Mouse (Mus musculus) hindbrain, embryonic 16.5 days (tissue): ENCODE data around the gene Celf2. TPM values are rescaled to one million over a fixed set of nuclear protein-coding genes. Genes with fewer than 3 reads are reported as not detected.

Experiments used
- ATAC-seq: fragments of 200-750 bp; cut with Nextera tagmentation; 2 replicates; pipeline ENCODE4 v1.8.0; 2017; ENCODE audit warnings: moderate TSS enrichment, moderate library complexity
- H3K27ac ChIP-seq: fragments of 300-500 bp; sonication (generic); 2 replicates; pipeline ENCODE4 v1.5.1; 2014; ENCODE audit warnings: low read depth, mild to moderate bottlenecking, control low read depth, low read length, moderate library complexity
- H3K27me3 ChIP-seq: fragments of 300-500 bp; sonication (generic); replicated peaks from 2 replicates; pipeline ENCODE4 v1.6.1; 2014; ENCODE audit warnings: low read length; ENCODE audit not compliant: control insufficient read depth, insufficient read depth
- H3K36me3 ChIP-seq: fragments of 300-500 bp; sonication (generic); 2 replicates; pipeline ENCODE4 v1.6.1; 2014; ENCODE audit warnings: mild to moderate bottlenecking, low read length, moderate library complexity, mixed read lengths; ENCODE audit not compliant: control insufficient read depth, insufficient read depth
- H3K4me1 ChIP-seq: fragments of 300-500 bp; sonication (generic); 2 replicates; pipeline ENCODE4 v1.6.1; 2014; ENCODE audit warnings: low read depth, low read length; ENCODE audit not compliant: control insufficient read depth, insufficient read depth
- H3K4me2 ChIP-seq: fragments of 300-500 bp; sonication (generic); 2 replicates; pipeline ENCODE4 v1.6.1; 2014; ENCODE audit warnings: mild to moderate bottlenecking, low read length, control low read depth, moderate library complexity
- H3K4me3 ChIP-seq: fragments of 300-500 bp; sonication (generic); 2 replicates; pipeline ENCODE4 v1.5.1; 2014; ENCODE audit warnings: mild to moderate bottlenecking, low read length, control low read depth, moderate library complexity
- H3K9ac ChIP-seq: fragments of 300-500 bp; sonication (generic); 2 replicates; pipeline ENCODE4 v1.6.1; 2014; ENCODE audit warnings: low read depth, mild to moderate bottlenecking, control low read depth, low read length, moderate library complexity
- H3K9me3 ChIP-seq: fragments of 300-500 bp; sonication (generic); 2 replicates; pipeline ENCODE4 v1.6.1; 2014; ENCODE audit warnings: mild to moderate bottlenecking, low read length, moderate library complexity; ENCODE audit not compliant: control insufficient read depth
- WGBS: fragments of 180-500 bp; shearing (Covaris S2); extraction: QIAGEN DNeasy Blood & Tissue Kit; methylation state at CpG from one replicate; pipeline ENCODE4 v1.1.7; 2014; 5-methylcytosine and 5-hydroxymethylcytosine counted together
- polyA plus RNA-seq: library from polyadenylated mRNA; unstranded; fragments of >200 nt; fragmentation: Nextera tagmentation; extraction: Ambion mirVana; gene quantifications from 2 replicates; pipeline ENCODE4 v1.2.1, GENCODE M21; 2015

Celf2 gene
- polyA plus RNA-seq, 1 experiment from 2014 or later, result 130 TPM

DNA sequence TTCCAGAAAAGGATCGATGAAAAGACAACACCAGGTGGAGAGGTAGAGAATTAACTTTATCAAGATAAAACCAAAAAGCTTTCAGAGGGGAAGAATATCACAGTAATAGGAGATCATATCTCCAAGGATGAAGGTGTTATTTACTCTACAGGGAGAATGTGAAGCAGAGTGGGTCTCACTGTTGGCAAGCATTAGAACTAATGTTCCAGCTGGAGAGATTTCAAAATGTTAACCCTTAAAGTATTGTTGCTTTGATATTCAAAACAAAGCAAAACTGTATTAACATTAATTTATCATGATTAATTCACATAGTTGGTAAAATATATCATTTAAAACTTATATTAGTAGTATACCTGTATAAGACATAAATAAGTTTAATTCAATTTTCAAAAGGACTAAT, 700.6 kb downstream of the Celf2 start:
- H3K4me3 ChIP-seq, result no peak overlapping the region
- no peaks in the 10 kb centered on the region for H3K4me1 ChIP-seq
- H3K27me3 ChIP-seq, result no peaks in the 10 kb centered on the region
- H3K9me3 ChIP-seq, result no peaks in the 10 kb centered on the region
- H3K27ac ChIP-seq, result no peak overlapping the region
- no peak overlapping the region for H3K4me2 ChIP-seq
- no peaks in the 10 kb centered on the region for H3K36me3 ChIP-seq
- H3K9ac ChIP-seq, result no peak overlapping the region
- no peak for ATAC-seq
- 77% methylated on average over 1 of the region's 1 CpGs for WGBS

DNA sequence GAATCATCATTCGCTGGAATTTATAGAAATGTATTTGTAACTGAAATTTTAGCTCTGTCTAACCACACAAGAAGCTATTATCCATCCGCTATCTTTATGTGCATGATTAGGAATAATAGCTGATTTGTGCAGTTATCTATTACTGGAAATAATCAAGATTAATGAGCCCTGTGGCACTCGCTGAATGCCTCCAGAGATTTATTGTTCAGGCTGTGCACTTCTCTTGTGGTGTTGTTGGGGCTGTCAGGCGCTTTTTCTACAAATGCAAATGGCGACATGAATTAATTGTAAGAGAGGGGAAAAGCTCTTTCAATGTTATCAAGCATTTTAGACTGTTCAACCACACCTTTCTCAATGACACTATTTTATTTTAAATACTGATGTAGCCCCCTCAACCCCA, 712.6 kb downstream of the Celf2 start:
- H3K36me3 ChIP-seq, result no peaks in the 10 kb centered on the region
- H3K4me2 ChIP-seq, result no peak overlapping the region
- no peaks in the 10 kb centered on the region for H3K27me3 ChIP-seq
- no peak overlapping the region for H3K27ac ChIP-seq
- no peaks in the 10 kb centered on the region for H3K9me3 ChIP-seq
- H3K4me1 ChIP-seq, result peaks cover 16% of the 10 kb centered on the region
- H3K9ac ChIP-seq, result no peak overlapping the region
- 38% methylated on average over 5 of the region's 5 CpGs for WGBS
- no peak for ATAC-seq
- no peak overlapping the region for H3K4me3 ChIP-seq

DNA sequence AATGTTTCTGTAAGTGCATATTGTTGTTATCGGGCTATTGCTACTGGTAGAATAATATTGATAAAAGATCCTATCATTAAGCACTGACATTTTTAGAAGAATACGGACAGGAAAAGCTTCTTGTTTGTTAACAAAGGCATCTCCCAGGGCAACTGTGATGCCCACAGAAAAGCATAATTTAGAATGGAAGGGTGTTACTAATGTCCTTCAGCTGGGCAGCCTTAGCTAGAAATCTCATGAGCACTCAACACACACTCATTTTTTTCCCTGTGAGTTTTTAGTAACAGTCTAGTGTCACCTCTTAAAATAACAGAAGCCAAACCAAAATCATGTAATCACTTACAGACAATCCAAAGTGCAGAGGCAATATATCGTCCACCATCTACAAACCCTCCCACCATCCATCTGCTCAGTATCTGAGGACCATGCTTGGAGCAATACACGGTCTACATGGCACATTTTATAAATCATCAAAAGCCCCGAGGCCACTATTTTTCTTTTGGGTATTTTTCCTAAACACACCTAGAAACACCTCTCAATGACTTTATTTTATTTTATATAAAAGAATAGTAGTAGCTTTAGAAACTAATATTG, 713.3 kb downstream of the Celf2 start:
- no peak overlapping the region for H3K9ac ChIP-seq
- H3K36me3 ChIP-seq, result no peaks in the 10 kb centered on the region
- ATAC-seq, result no peak
- no peak overlapping the region for H3K4me2 ChIP-seq
- H3K27ac ChIP-seq, result no peak overlapping the region
- H3K9me3 ChIP-seq, result no peaks in the 10 kb centered on the region
- H3K4me1 ChIP-seq, result peaks cover 20% of the 10 kb centered on the region
- no peaks in the 10 kb centered on the region for H3K27me3 ChIP-seq
- no peak overlapping the region for H3K4me3 ChIP-seq
- 35% methylated on average over 5 of the region's 5 CpGs for whole genome bisulfite sequencing

GRCm38 (mm10) chr2:6794858-6795257, 714.5 kb downstream of the Celf2 start:
- WGBS, result 66% methylated on average over 7 of the region's 7 CpGs
- no peak overlapping the region for H3K4me2 ChIP-seq
- H3K9me3 ChIP-seq, result no peaks in the 10 kb centered on the region
- H3K27me3 ChIP-seq, result no peaks in the 10 kb centered on the region
- no peak overlapping the region for H3K4me3 ChIP-seq
- H3K27ac ChIP-seq, result no peak overlapping the region
- H3K36me3 ChIP-seq, result no peaks in the 10 kb centered on the region
- H3K4me1 ChIP-seq, result peaks cover 23% of the 10 kb centered on the region
- ATAC-seq, result no peak
- H3K9ac ChIP-seq, result no peak overlapping the region

- 63% methylated on average over 2 of the region's 2 CpGs for WGBS
- Histone ChIP-seq H3K4me3 (no peak overlapping the region), H3K36me3 (no peaks in the 10 kb centered on the region), H3K4me1 (peaks cover 16% of the 10 kb centered on the region), H3K4me2 (no peak overlapping the region), H3K27me3 (no peaks in the 10 kb centered on the region), H3K9me3 (no peaks in the 10 kb centered on the region), H3K27ac (0 out of 2 replicates have a peak overlapping the region, but pooled peaks have one; percentile 23), H3K9ac (no peak overlapping the region)
- 0 out of 2 replicates have a peak, but pooled peaks have one; percentile 41 for ATAC-seq
Observed at GRCm38 (mm10) chr2:6790876-6791275, 718.5 kb downstream of the Celf2 start.

DNA sequence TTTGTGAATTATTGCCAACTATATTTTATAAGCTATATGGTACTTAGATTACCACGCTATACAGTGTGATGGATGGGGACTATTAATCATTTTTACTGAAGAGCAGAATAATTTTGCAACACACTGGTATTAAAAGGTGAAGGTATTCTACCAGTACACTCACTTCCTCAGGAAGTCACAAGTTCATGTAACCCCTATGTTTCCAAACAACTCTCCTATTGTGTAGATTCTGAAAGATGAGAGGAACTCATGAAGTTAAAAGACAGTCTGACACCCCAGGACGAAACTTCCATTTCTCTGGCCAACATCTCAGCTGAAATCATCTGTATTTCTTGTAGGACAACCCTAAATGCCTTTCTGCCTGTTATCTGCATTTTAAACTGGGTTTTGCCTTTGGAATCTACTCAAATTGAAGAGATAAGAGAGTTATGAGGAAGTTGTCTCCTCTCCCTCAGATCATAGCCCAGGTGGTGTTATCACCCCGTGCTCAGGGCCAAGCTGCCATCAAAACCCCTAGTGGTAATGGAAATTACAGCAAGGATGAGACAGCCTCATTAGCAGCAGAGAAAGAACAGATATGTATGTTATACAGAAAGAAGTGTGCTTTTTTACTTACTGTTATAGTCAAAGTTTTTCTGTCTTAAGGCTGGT, 722.7 kb downstream of the Celf2 start:
- no peak for ATAC-seq
- Histone ChIP-seq H3K36me3 (no peaks in the 10 kb centered on the region), H3K9ac (no peak overlapping the region), H3K4me2 (no peak overlapping the region), H3K9me3 (no peaks in the 10 kb centered on the region), H3K4me1 (peaks cover 5% of the 10 kb centered on the region), H3K27me3 (no peaks in the 10 kb centered on the region), H3K4me3 (no peak overlapping the region), H3K27ac (no peak overlapping the region)
- 86% methylated on average over 3 of the region's 3 CpGs for WGBS

DNA sequence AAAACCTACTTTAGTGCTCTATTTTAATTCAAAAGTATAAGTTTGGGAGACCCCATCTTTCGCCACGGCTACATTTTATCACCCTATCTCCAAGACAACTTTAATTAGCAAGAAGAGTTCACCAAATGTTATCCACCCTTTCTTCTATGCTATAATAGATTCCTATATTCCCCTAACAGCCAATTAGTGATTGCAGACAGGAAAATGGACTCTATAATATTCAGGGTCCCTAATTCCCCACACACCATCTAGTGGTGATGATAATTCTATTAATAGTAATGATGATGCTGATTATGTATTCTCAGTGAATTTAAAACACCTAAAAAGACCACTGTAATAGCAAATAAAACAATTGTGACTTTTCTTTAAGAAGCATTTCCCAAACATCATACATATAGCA, 739.1 kb downstream of the Celf2 start:
- Histone ChIP-seq H3K9me3 (no peaks in the 10 kb centered on the region), H3K27me3 (no peaks in the 10 kb centered on the region), H3K27ac (no peak overlapping the region), H3K9ac (no peak overlapping the region), H3K4me2 (no peak overlapping the region), H3K4me1 (no peaks in the 10 kb centered on the region), H3K4me3 (no peak overlapping the region), H3K36me3 (no peaks in the 10 kb centered on the region)
- 66% methylated on average over 2 of the region's 2 CpGs for WGBS
- no peak for ATAC-seq

DNA sequence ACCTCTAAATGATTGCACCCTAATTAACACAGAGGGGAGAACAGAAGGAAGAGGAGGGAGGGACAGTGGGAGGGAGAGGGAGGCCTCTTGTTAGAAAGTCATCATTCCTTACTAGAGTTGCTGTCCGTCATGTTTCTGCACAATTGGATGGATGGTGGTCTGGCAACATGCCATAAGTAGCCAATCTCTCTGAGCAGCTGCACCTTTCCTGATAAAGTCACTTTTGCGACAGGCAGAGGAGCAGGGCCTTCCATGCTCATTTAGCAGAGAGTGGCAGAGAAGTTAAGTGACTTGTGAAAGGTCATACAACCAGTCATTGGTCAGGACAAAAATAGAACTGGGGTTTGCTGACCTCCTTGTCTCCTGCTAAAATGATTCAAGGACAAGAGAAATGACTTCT, 747.0 kb downstream of the Celf2 start:
- Histone ChIP-seq H3K4me2 (no peak overlapping the region), H3K27ac (no peak overlapping the region), H3K27me3 (no peaks in the 10 kb centered on the region), H3K4me3 (no peak overlapping the region), H3K4me1 (peaks cover 3% of the 10 kb centered on the region; the same call in 1 of the 2 replicates), H3K9ac (no peak overlapping the region), H3K36me3 (no peaks in the 10 kb centered on the region), H3K9me3 (no peaks in the 10 kb centered on the region)
- no peak for ATAC-seq
- 32% methylated on average over 2 of the region's 2 CpGs for WGBS

GRCm38 (mm10) chr2:6743173-6743572, 766.2 kb downstream of the Celf2 start:
- WGBS, result 81% methylated on average over 2 of the region's 2 CpGs
- Histone ChIP-seq H3K27ac (no peak overlapping the region), H3K9me3 (no peaks in the 10 kb centered on the region), H3K9ac (no peak overlapping the region), H3K36me3 (no peaks in the 10 kb centered on the region), H3K27me3 (no peaks in the 10 kb centered on the region), H3K4me3 (no peak overlapping the region), H3K4me2 (no peak overlapping the region), H3K4me1 (no peaks in the 10 kb centered on the region)
- no peak for ATAC-seq
